Mouse (Mus musculus) heart, postnatal 0 days (tissue): ENCODE data around the gene Bcl9.

ENCODE experiments used
- CTCF ChIP-seq: IDR thresholded peaks from 2 replicates; pipeline ENCODE4 v1.5.1; 2016; ENCODE audit warnings: antibody characterized with exemption, control low read depth, low read depth
- EP300 ChIP-seq: IDR thresholded peaks from 2 replicates; pipeline ENCODE4 v1.6.1; 2016; ENCODE audit warnings: antibody characterized with exemption, low read depth

DNA sequence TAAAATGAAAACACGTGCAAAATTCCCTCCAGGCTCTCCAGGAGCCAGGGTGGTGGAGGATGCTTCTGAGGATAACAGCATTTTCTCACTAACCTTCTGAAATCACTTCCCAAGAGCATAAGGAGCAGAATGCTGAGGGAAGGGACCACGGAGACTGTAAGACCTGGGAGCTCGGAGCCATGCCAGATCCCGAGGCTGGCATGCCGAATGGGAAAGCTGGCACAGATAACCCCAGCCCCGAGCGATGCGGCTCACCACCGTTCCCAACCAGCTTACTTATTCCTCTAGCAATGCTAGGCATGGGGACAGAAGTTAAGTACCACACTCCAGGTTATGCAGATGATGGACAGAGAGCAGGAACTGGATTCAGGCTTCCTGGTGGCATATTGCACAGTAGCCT, 13.7 kb downstream of the Bcl9 start:
- TF ChIP-seq EP300 (no peak), CTCF (no peak)
